Mouse (Mus musculus): ENCODE data around the gene Ugt8a. TPM values are rescaled to one million over a fixed set of nuclear protein-coding genes. Genes with fewer than 3 reads are reported as not detected.

Gene Ugt8a
- polyA plus RNA-seq (2014; fragmentation: Nextera tagmentation; extraction: Ambion mirVana) = 6.8 and 6.9 TPM in 2 replicates

DNA sequence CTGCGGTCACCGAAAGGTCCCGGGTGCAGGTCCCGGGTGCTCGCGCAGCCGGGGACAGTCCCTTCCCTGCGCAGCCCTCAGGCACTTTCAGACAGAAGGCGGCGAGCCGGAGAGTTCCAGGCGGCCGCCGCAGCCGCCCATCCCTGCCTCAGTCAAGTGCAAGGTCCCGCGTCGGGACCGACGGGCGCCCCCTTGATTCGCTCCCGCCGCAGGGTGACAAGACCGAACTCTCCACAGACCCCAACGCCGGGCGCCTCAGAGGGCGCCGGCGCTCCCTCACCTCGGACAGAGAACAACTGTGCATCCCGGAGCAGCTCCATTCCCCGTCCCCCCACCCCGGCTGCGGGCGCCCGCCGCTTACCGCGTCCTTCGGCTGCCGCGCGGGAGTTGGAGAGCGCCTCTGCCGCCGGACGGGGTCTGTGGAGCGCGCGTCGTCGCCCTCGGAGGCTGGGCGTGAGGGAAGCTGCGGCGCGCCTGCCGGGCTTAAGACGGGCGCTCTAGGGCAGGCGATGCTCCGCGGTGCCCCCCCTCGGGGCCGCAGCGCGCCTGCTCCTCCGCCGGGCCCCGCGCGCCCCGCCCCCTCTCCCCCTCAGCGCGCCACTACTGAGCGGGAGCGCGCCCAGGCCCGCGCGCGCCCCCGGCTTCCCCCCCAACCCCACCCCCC, at the start of gene Ugt8a:
TSS of gene Ugt8a (minus strand) at position 528 of the 664 bp plus-strand sequence.
- Histone ChIP-seq H3K36me3 (ENCODE audit: control insufficient read depth, insufficient read depth, low read length) (no peaks in the 10 kb centered on the region), H3K4me1 (ENCODE audit: control insufficient read depth, insufficient read depth, low read length) (0 out of 2 replicates have a peak, but pooled peaks cover 6% of the 10 kb centered on the region), H3K9me3 (ENCODE audit: control insufficient read depth, low read length) (no peaks in the 10 kb centered on the region), H3K4me3 (ENCODE audit: low read depth, low read length) (peak within 1 kb of the TSS; percentile 72), H3K27ac (ENCODE audit: low read depth, low read length) (no peak within 1 kb of the TSS), H3K27me3 (ENCODE audit: control insufficient read depth, insufficient read depth, low read length) (no peaks in the 10 kb centered on the region), H3K9ac (replicated peaks; ENCODE audit: low read depth, low read length) (peak within 1 kb of the TSS; percentile 51), H3K4me2 (ENCODE audit: low read depth, low read length) (peak within 1 kb of the TSS; percentile 72)
- WGBS = 0% methylated on average over 46 of the region's 85 CpGs
- peak; percentile 92 for ATAC-seq (ENCODE audit: low read depth)

DNA sequence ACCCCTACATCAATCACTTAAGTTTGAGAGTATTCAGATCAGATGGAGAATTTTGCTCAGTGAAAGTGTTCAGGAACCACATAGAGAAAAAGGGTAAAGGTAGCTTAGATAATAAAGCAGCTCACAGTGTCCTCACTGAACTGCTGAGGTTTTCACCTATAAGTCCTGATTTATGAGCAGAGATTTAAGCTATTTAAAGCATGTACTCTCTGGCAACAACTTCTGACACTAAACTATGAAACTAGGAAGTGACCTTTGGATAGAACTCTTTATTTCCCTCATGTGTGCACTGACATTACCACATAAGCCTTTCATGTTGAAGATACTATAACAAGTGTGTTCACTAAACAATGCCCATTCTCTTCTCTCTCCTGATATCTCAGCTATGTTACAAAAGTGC, 48.2 kb upstream of the Ugt8a start:
- Histone ChIP-seq H3K9ac (replicated peaks; ENCODE audit: low read depth, low read length) (no peak overlapping the region), H3K4me2 (ENCODE audit: low read depth, low read length) (no peak overlapping the region), H3K4me1 (ENCODE audit: control insufficient read depth, insufficient read depth, low read length) (no peaks in the 10 kb centered on the region), H3K27ac (ENCODE audit: low read depth, low read length) (no peak overlapping the region), H3K36me3 (ENCODE audit: control insufficient read depth, insufficient read depth, low read length) (no peaks in the 10 kb centered on the region), H3K9me3 (ENCODE audit: control insufficient read depth, low read length) (no peaks in the 10 kb centered on the region), H3K27me3 (ENCODE audit: control insufficient read depth, insufficient read depth, low read length) (no peaks in the 10 kb centered on the region), H3K4me3 (ENCODE audit: low read depth, low read length) (no peak overlapping the region)
- no peak for ATAC-seq (ENCODE audit: low read depth)

DNA sequence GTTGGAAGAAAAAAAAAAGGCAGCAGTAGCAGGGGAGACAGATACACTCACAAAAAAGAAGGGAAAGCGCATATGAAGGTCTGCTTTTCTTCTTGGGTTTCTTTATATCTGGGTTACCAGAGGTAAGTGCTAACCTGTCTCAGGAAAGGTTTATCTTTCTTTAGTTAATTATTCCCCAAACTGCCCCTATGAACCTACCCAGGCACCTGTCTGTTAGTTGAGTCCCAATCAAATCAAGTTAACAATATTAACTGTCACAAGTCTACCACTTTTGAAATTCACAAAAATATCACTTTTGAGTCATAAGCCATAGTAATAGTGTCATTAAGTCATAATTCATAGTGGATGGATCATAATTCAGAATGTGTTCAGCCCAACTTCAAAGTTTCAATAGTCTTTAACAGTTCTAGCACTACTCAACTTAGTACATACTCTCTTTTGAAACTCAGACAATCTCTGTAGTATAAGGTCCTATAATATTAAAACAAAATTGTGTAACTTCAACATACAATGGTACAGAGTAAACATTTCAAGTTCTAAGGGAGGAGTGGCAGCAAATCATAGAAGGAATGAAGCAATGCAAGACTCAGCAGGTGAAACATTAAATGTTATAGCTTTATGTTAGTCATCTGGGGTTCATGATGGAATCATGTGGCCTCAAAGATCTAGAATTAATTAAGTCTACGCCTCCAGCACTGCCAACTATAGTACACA, 45.4 kb upstream of the Ugt8a start:
- H3K4me2 ChIP-seq (ENCODE audit: low read depth, low read length) = no peak overlapping the region
- no peak for ATAC-seq (ENCODE audit: low read depth)
- no peak overlapping the region for H3K4me3 ChIP-seq (ENCODE audit: low read depth, low read length)
- no peaks in the 10 kb centered on the region for H3K36me3 ChIP-seq (ENCODE audit: control insufficient read depth, insufficient read depth, low read length)
- no peak overlapping the region for H3K9ac ChIP-seq (replicated peaks; ENCODE audit: low read depth, low read length)
- no peak overlapping the region for H3K27ac ChIP-seq (ENCODE audit: low read depth, low read length)
- 84% methylated on average over 2 of the region's 2 CpGs for WGBS
- H3K9me3 ChIP-seq (ENCODE audit: control insufficient read depth, low read length) = no peaks in the 10 kb centered on the region
- H3K27me3 ChIP-seq (ENCODE audit: control insufficient read depth, insufficient read depth, low read length) = no peaks in the 10 kb centered on the region
- no peaks in the 10 kb centered on the region for H3K4me1 ChIP-seq (ENCODE audit: control insufficient read depth, insufficient read depth, low read length)

DNA sequence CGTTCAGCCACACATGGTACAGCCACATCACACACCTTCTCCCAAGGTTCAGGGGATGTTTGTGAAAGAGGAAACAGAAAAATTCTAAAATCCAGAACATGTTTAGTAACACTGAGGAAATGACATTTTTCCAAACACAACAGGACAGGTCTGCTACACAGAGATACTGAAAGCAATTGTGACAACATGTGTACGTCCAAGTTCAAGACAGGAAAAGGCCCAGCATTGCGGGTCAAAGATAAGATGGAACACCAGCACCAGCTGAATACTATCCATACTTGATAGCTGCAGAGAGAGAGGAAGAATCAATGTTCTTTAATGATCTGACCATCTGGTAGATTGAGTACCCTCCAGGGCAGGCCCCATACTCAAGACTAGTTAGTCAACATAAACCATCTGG, 41.1 kb upstream of the Ugt8a start:
- Histone ChIP-seq H3K4me1 (ENCODE audit: control insufficient read depth, insufficient read depth, low read length) (no peaks in the 10 kb centered on the region), H3K4me2 (ENCODE audit: low read depth, low read length) (no peak overlapping the region), H3K9me3 (ENCODE audit: control insufficient read depth, low read length) (no peaks in the 10 kb centered on the region), H3K27ac (ENCODE audit: low read depth, low read length) (no peak overlapping the region), H3K4me3 (ENCODE audit: low read depth, low read length) (no peak overlapping the region), H3K36me3 (ENCODE audit: control insufficient read depth, insufficient read depth, low read length) (no peaks in the 10 kb centered on the region), H3K27me3 (ENCODE audit: control insufficient read depth, insufficient read depth, low read length) (no peaks in the 10 kb centered on the region), H3K9ac (replicated peaks; ENCODE audit: low read depth, low read length) (no peak overlapping the region)
- 82% methylated on average over 3 of the region's 3 CpGs for WGBS
- ATAC-seq (ENCODE audit: low read depth) = no peak

DNA sequence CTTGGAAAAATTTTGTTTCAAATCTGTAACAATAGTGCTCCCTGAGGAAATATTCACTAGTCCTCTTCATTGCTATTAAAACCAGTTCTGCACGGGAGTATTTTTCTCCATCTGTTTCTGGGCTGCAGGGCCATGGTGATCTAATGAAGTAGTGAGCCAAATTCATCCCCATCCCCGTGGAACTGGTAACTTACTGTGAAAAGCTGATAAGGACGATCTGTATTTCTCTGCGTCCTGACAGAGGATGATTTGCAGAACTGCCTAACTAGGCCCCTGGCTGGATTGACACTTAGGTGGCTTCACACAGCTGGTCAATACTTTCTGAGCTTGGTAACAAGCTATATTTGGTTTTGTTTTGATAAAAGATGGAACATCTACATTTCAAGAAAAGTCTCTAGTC, 37.5 kb upstream of the Ugt8a start:
- Histone ChIP-seq H3K4me3 (ENCODE audit: low read depth, low read length) (no peak overlapping the region), H3K27me3 (ENCODE audit: control insufficient read depth, insufficient read depth, low read length) (no peaks in the 10 kb centered on the region), H3K4me2 (ENCODE audit: low read depth, low read length) (no peak overlapping the region), H3K36me3 (ENCODE audit: control insufficient read depth, insufficient read depth, low read length) (no peaks in the 10 kb centered on the region), H3K9me3 (ENCODE audit: control insufficient read depth, low read length) (no peaks in the 10 kb centered on the region), H3K4me1 (ENCODE audit: control insufficient read depth, insufficient read depth, low read length) (no peaks in the 10 kb centered on the region), H3K27ac (ENCODE audit: low read depth, low read length) (no peak overlapping the region), H3K9ac (replicated peaks; ENCODE audit: low read depth, low read length) (no peak overlapping the region)
- WGBS = 59% methylated on average over 4 of the region's 4 CpGs
- ATAC-seq (ENCODE audit: low read depth) = no peak

DNA sequence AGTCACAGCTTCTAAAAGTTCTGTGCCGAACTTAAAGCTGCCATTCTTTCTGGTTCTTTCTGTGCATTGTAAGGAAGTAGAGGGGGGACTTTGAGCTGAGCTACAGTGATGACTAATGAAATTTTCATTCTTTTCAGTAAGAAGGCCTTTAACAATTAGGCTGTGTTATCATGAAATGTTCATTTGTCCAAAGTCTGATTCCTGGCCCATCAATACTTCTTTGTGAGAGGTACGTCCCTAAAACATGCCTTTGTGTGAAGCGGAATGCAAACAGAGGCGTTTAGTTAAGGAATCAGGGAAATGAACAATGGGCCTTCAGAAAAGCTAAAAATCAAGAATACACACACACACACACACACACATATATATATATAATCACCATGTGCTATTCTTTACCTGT, 31.0 kb upstream of the Ugt8a start:
- no peak for ATAC-seq (ENCODE audit: low read depth)
- Histone ChIP-seq H3K27me3 (ENCODE audit: control insufficient read depth, insufficient read depth, low read length) (no peaks in the 10 kb centered on the region), H3K4me2 (ENCODE audit: low read depth, low read length) (no peak overlapping the region), H3K9me3 (ENCODE audit: control insufficient read depth, low read length) (no peaks in the 10 kb centered on the region), H3K27ac (ENCODE audit: low read depth, low read length) (no peak overlapping the region), H3K4me1 (ENCODE audit: control insufficient read depth, insufficient read depth, low read length) (no peaks in the 10 kb centered on the region), H3K4me3 (ENCODE audit: low read depth, low read length) (no peak overlapping the region), H3K9ac (replicated peaks; ENCODE audit: low read depth, low read length) (no peak overlapping the region), H3K36me3 (ENCODE audit: control insufficient read depth, insufficient read depth, low read length) (no peaks in the 10 kb centered on the region)
- WGBS = 68% methylated on average over 4 of the region's 4 CpGs

DNA sequence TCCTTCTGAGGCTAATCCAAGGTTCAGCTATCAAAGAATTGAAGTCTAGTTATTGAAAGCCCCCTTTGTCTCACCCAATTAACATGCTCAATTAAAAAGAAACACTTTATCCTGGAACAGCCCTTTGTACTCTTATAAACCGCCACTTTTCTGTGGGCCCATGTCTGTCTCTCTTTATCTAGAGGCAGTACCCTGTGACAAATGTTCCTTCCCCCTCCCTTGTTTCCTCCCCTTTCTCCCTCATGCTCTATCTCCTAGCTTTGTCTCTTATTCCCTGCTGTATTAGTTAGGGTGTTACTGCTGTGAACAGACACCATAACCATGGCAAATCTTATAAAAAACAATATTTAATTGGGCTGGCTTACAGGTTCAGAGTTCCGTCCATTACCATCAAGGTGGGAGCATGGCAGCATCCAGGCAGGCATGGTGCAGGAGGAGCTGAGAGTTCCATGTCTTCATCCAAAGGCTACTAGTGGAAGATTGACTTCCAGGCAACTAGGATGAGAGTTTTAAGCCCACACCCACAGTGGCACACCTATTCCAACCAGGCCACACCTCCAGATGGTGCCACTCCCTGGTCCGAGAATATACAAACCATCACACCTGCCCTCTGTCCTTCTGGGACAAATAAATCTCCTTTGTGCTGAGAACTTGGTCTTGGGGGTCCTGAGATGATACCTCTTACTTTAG, 17.9 kb upstream of the Ugt8a start:
- no peak overlapping the region for H3K9ac ChIP-seq (replicated peaks; ENCODE audit: low read depth, low read length)
- no peaks in the 10 kb centered on the region for H3K27me3 ChIP-seq (ENCODE audit: control insufficient read depth, insufficient read depth, low read length)
- H3K4me3 ChIP-seq (ENCODE audit: low read depth, low read length) = no peak overlapping the region
- no peak overlapping the region for H3K27ac ChIP-seq (ENCODE audit: low read depth, low read length)
- 53% methylated on average over 3 of the region's 3 CpGs for WGBS
- ATAC-seq (ENCODE audit: low read depth) = no peak
- H3K9me3 ChIP-seq (ENCODE audit: control insufficient read depth, low read length) = no peaks in the 10 kb centered on the region
- H3K36me3 ChIP-seq (ENCODE audit: control insufficient read depth, insufficient read depth, low read length) = no peaks in the 10 kb centered on the region
- H3K4me1 ChIP-seq (ENCODE audit: control insufficient read depth, insufficient read depth, low read length) = no peaks in the 10 kb centered on the region
- no peak overlapping the region for H3K4me2 ChIP-seq (ENCODE audit: low read depth, low read length)

DNA sequence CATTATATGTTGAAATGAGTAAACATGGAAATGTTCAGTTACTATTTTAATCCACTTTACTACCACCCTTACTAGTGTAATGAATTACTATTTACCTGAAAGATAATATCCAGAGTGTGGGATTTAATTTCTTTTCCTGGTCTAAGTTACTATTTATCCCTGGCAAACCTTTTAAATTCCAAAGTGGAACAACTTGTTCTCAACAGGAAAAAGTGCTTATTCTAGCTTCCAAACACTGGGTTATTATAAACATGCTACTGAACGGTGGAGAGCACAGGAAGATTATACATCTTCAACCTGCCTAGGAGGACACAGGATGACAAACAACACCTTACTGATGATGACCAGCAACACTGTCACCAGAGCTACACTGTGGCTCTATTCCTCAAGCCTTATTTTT, 16.5 kb upstream of the Ugt8a start:
- Histone ChIP-seq H3K4me1 (ENCODE audit: control insufficient read depth, insufficient read depth, low read length) (no peaks in the 10 kb centered on the region), H3K4me3 (ENCODE audit: low read depth, low read length) (no peak overlapping the region), H3K27me3 (ENCODE audit: control insufficient read depth, insufficient read depth, low read length) (no peaks in the 10 kb centered on the region), H3K4me2 (ENCODE audit: low read depth, low read length) (no peak overlapping the region), H3K9ac (replicated peaks; ENCODE audit: low read depth, low read length) (no peak overlapping the region), H3K36me3 (ENCODE audit: control insufficient read depth, insufficient read depth, low read length) (no peaks in the 10 kb centered on the region), H3K27ac (ENCODE audit: low read depth, low read length) (no peak overlapping the region), H3K9me3 (ENCODE audit: control insufficient read depth, low read length) (no peaks in the 10 kb centered on the region)
- no peak for ATAC-seq (ENCODE audit: low read depth)
- 72% methylated on average over 1 of the region's 1 CpGs for WGBS

DNA sequence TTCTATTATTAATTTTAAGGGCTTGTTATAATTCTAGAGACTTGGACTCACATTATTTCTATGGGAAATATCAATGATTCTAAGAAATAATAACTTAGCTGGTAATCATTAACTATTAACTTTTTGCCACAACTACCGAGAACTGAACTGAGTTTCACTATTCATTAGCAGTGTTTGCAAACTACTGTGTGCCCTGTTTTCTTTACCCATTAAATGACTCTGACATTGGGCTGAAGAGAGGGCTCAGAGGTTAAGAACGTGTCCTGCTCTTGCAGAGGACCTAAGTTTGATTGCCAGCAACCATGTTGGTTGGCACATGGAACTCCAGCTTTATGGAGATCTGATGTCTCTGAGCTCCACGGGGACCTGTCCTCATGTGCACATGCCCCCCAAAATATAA, 2.4 kb upstream of the Ugt8a start:
- H3K9me3 ChIP-seq (ENCODE audit: control insufficient read depth, low read length) = no peaks in the 10 kb centered on the region
- H3K4me2 ChIP-seq (ENCODE audit: low read depth, low read length) = no peak overlapping the region
- H3K9ac ChIP-seq (replicated peaks; ENCODE audit: low read depth, low read length) = no peak overlapping the region
- H3K36me3 ChIP-seq (ENCODE audit: control insufficient read depth, insufficient read depth, low read length) = no peaks in the 10 kb centered on the region
- no peak for ATAC-seq (ENCODE audit: low read depth)
- H3K27ac ChIP-seq (ENCODE audit: low read depth, low read length) = no peak overlapping the region
- 0 out of 2 replicates have a peak, but pooled peaks cover 6% of the 10 kb centered on the region for H3K4me1 ChIP-seq (ENCODE audit: control insufficient read depth, insufficient read depth, low read length)
- no peaks in the 10 kb centered on the region for H3K27me3 ChIP-seq (ENCODE audit: control insufficient read depth, insufficient read depth, low read length)
- no peak overlapping the region for H3K4me3 ChIP-seq (ENCODE audit: low read depth, low read length)
- WGBS = 78% methylated on average over 3 of the region's 3 CpGs
